Mouse (Mus musculus): Measurements from ENCODE around the gene Crocc2. TPM values are rescaled to one million over a fixed set of nuclear protein-coding genes. Genes with fewer than 3 reads are reported as not detected.

Crocc2 gene
- polyA plus RNA-seq, 1 experiment from 2014 or later, result 0.14 TPM

- no peak overlapping the region for H3K9ac ChIP-seq (ENCODE audit: low read depth, low read length)
- no peaks in the 10 kb centered on the region for H3K36me3 ChIP-seq (ENCODE audit: insufficient read depth, low read length)
- no peak overlapping the region for H3K4me2 ChIP-seq (ENCODE audit: low read length)
- 48% methylated on average over 7 of the region's 7 CpGs for WGBS
- no peak overlapping the region for H3K4me3 ChIP-seq (replicated peaks; ENCODE audit: low read depth, low read length)
- ATAC-seq (replicated peaks; ENCODE audit: low FRiP score, low read depth) (no peak), DNase-seq (ENCODE audit: low spot score) (no peak)
- no peak for TF ChIP-seq CTCF (IDR thresholded peaks at IDR 0.05; ENCODE audit: low read depth)
- H3K9me3 ChIP-seq (replicated peaks; ENCODE audit: low read length), result no peaks in the 10 kb centered on the region
- no peaks in the 10 kb centered on the region for H3K27me3 ChIP-seq (ENCODE audit: insufficient read depth, low read length)
- no peak overlapping the region for H3K27ac ChIP-seq
- H3K4me1 ChIP-seq (replicated peaks; ENCODE audit: insufficient read depth, low read length), result no peaks in the 10 kb centered on the region
Observed at GRCm38 (mm10) chr1:93217530-93217929, 49.0 kb downstream of the Crocc2 start.

- ATAC-seq (replicated peaks; ENCODE audit: low FRiP score, low read depth) (no peak), DNase-seq (ENCODE audit: low spot score) (no peak)
- H3K36me3 ChIP-seq (ENCODE audit: insufficient read depth, low read length), result no peaks in the 10 kb centered on the region
- no peak for TF ChIP-seq CTCF (IDR thresholded peaks at IDR 0.05; ENCODE audit: low read depth)
- H3K9ac ChIP-seq (ENCODE audit: low read depth, low read length), result no peak overlapping the region
- H3K4me1 ChIP-seq (replicated peaks; ENCODE audit: insufficient read depth, low read length), result peaks cover 9% of the 10 kb centered on the region
- no peaks in the 10 kb centered on the region for H3K9me3 ChIP-seq (replicated peaks; ENCODE audit: low read length)
- no peak overlapping the region for H3K27ac ChIP-seq
- WGBS, result 76% methylated on average over 7 of the region's 7 CpGs
- no peak overlapping the region for H3K4me2 ChIP-seq (ENCODE audit: low read length)
- no peaks in the 10 kb centered on the region for H3K27me3 ChIP-seq (ENCODE audit: insufficient read depth, low read length)
- H3K4me3 ChIP-seq (replicated peaks; ENCODE audit: low read depth, low read length), result no peak overlapping the region
Observed at GRCm38 (mm10) chr1:93220776-93221175, 52.3 kb downstream of the Crocc2 start.

- Histone ChIP-seq H3K4me3 (replicated peaks; ENCODE audit: low read depth, low read length) (no peak overlapping the region), H3K9ac (ENCODE audit: low read depth, low read length) (no peak overlapping the region), H3K9me3 (replicated peaks; ENCODE audit: low read length) (no peaks in the 10 kb centered on the region), H3K27ac (no peak overlapping the region), H3K27me3 (ENCODE audit: insufficient read depth, low read length) (no peaks in the 10 kb centered on the region), H3K4me1 (replicated peaks; ENCODE audit: insufficient read depth, low read length) (peaks cover 19% of the 10 kb centered on the region), H3K36me3 (ENCODE audit: insufficient read depth, low read length) (no peaks in the 10 kb centered on the region), H3K4me2 (ENCODE audit: low read length) (no peak overlapping the region)
- no peak for ATAC-seq (replicated peaks; ENCODE audit: low FRiP score, low read depth)
- peak; percentile 75 for TF ChIP-seq CTCF (IDR thresholded peaks at IDR 0.05; ENCODE audit: low read depth)
- 17% methylated on average over 18 of the region's 18 CpGs for WGBS
- DNase-seq (ENCODE audit: low spot score), result no peak
Observed at GRCm38 (mm10) chr1:93223972-93224371, 55.4 kb downstream of the Crocc2 start.

- DNase-seq (ENCODE audit: low spot score) (peak; percentile 49), ATAC-seq (replicated peaks; ENCODE audit: low FRiP score, low read depth) (no peak)
- peaks cover 19% of the 10 kb centered on the region for H3K4me1 ChIP-seq (replicated peaks; ENCODE audit: insufficient read depth, low read length)
- H3K36me3 ChIP-seq (ENCODE audit: insufficient read depth, low read length), result no peaks in the 10 kb centered on the region
- no peak for TF ChIP-seq CTCF (IDR thresholded peaks at IDR 0.05; ENCODE audit: low read depth)
- WGBS, result 11% methylated on average over 4 of the region's 4 CpGs
- H3K27me3 ChIP-seq (ENCODE audit: insufficient read depth, low read length), result no peaks in the 10 kb centered on the region
- no peak overlapping the region for H3K4me3 ChIP-seq (replicated peaks; ENCODE audit: low read depth, low read length)
- H3K27ac ChIP-seq, result peak overlapping the region; percentile 9; the same call in 1 of the 2 replicates
- no peaks in the 10 kb centered on the region for H3K9me3 ChIP-seq (replicated peaks; ENCODE audit: low read length)
- H3K4me2 ChIP-seq (ENCODE audit: low read length), result no peak overlapping the region
- no peak overlapping the region for H3K9ac ChIP-seq (ENCODE audit: low read depth, low read length)
Observed at GRCm38 (mm10) chr1:93225226-93225625, 56.7 kb downstream of the Crocc2 start.

- 66% methylated on average over 5 of the region's 5 CpGs for WGBS
- no peak for TF ChIP-seq CTCF (IDR thresholded peaks at IDR 0.05; ENCODE audit: low read depth)
- Histone ChIP-seq H3K4me3 (replicated peaks; ENCODE audit: low read depth, low read length) (no peak overlapping the region), H3K27me3 (ENCODE audit: insufficient read depth, low read length) (no peaks in the 10 kb centered on the region), H3K9ac (ENCODE audit: low read depth, low read length) (no peak overlapping the region), H3K9me3 (replicated peaks; ENCODE audit: low read length) (no peaks in the 10 kb centered on the region), H3K36me3 (ENCODE audit: insufficient read depth, low read length) (no peaks in the 10 kb centered on the region), H3K27ac (0 out of 2 replicates have a peak overlapping the region, but pooled peaks have one; percentile 9), H3K4me1 (replicated peaks; ENCODE audit: insufficient read depth, low read length) (peaks cover 19% of the 10 kb centered on the region), H3K4me2 (ENCODE audit: low read length) (no peak overlapping the region)
- DNase-seq (ENCODE audit: low spot score) (no peak), ATAC-seq (replicated peaks; ENCODE audit: low FRiP score, low read depth) (no peak)
Observed at GRCm38 (mm10) chr1:93225731-93226520, 57.4 kb downstream of the Crocc2 start.

- Histone ChIP-seq H3K4me2 (ENCODE audit: low read length) (no peak overlapping the region), H3K4me1 (replicated peaks; ENCODE audit: insufficient read depth, low read length) (peaks cover 19% of the 10 kb centered on the region), H3K9me3 (replicated peaks; ENCODE audit: low read length) (no peaks in the 10 kb centered on the region), H3K9ac (ENCODE audit: low read depth, low read length) (no peak overlapping the region), H3K4me3 (replicated peaks; ENCODE audit: low read depth, low read length) (no peak overlapping the region), H3K27ac (no peak overlapping the region), H3K27me3 (ENCODE audit: insufficient read depth, low read length) (no peaks in the 10 kb centered on the region), H3K36me3 (ENCODE audit: insufficient read depth, low read length) (no peaks in the 10 kb centered on the region)
- WGBS, result 69% methylated on average over 7 of the region's 7 CpGs
- ATAC-seq (replicated peaks; ENCODE audit: low FRiP score, low read depth) (no peak), DNase-seq (ENCODE audit: low spot score) (no peak)
- TF ChIP-seq CTCF (IDR thresholded peaks at IDR 0.05; ENCODE audit: low read depth), result no peak
Observed at GRCm38 (mm10) chr1:93227303-93227975, 58.9 kb downstream of the Crocc2 start.

Measured in kidney, postnatal 0 days (tissue).